Mouse (Mus musculus): ENCODE results near the gene Hdgfl1.

Gene Hdgfl1

GRCm38 (mm10) chr13:26769955-26770354 lies at the start of gene Hdgfl1:
Gene Hdgfl1 (minus strand): TSS chr13:26770165.
- DNase-seq: no peak

- no peak for DNase-seq
Observed at GRCm38 (mm10) chr13:26795460-26795859, 25.5 kb upstream of the Hdgfl1 start.

GRCm38 (mm10) chr13:26769424-26769823 lies 541 bp downstream of the Hdgfl1 start:
- no peak for DNase-seq

GRCm38 (mm10) chr13:26761966-26762803 lies 7.8 kb downstream of the Hdgfl1 start:
- DNase-seq: no peak

- DNase-seq: no peak
Observed at GRCm38 (mm10) chr13:26752863-26753262, 17.1 kb downstream of the Hdgfl1 start.

- no peak for DNase-seq
Observed at GRCm38 (mm10) chr13:26752414-26752813, 17.6 kb downstream of the Hdgfl1 start.

- no peak for DNase-seq
Observed at GRCm38 (mm10) chr13:26745760-26746457, 24.1 kb downstream of the Hdgfl1 start.

- DNase-seq: no peak
Observed at GRCm38 (mm10) chr13:26745059-26745759, 24.8 kb downstream of the Hdgfl1 start.

- DNase-seq: no peak
Observed at GRCm38 (mm10) chr13:26744068-26744467, 25.9 kb downstream of the Hdgfl1 start.

- DNase-seq: no peak
Observed at GRCm38 (mm10) chr13:26734981-26735380, 35.0 kb downstream of the Hdgfl1 start.

- no peak for DNase-seq
Observed at GRCm38 (mm10) chr13:26724250-26724649, 45.7 kb downstream of the Hdgfl1 start.

- no peak for DNase-seq
Observed at GRCm38 (mm10) chr13:26721333-26721732, 48.6 kb downstream of the Hdgfl1 start.

GRCm38 (mm10) chr13:26720917-26721316 lies 49.0 kb downstream of the Hdgfl1 start:
- DNase-seq: no peak

- no peak for DNase-seq
Observed at GRCm38 (mm10) chr13:26719146-26719715, 50.7 kb downstream of the Hdgfl1 start.

Measured in cerebellum, adult 9-10 months (tissue).